Mouse (Mus musculus): ENCODE measurements around the gene Actn3.
"Not testable (repeated sequence)": the region's sequence is repeated elsewhere in the genome, so short reads cannot be mapped to it uniquely, and the experiment has no call there.

Gene Actn3

GRCm38 (mm10) chr19:4855951-4856350 lies 21.8 kb downstream of the Actn3 start:
- no peak for DNase-seq

- DNase-seq, result no peak
These were observed 22.3 kb downstream of the Actn3 start for GRCm38 (mm10) chr19:4855470-4855820.

- no peak for DNase-seq
These were observed 22.9 kb downstream of the Actn3 start, which contains the start of gene Ctsf for GRCm38 (mm10) chr19:4854552-4855469. Ctsf (plus strand) TSS chr19:4855130.

GRCm38 (mm10) chr19:4850281-4850680 lies 27.4 kb downstream of the Actn3 start:
- DNase-seq, result no peak

- no peak for DNase-seq
These were observed 27.9 kb downstream of the Actn3 start for GRCm38 (mm10) chr19:4849800-4850199.

- peak; percentile 26 to 30 for DNase-seq
These were observed 30.2 kb downstream of the Actn3 start for GRCm38 (mm10) chr19:4847490-4847889.

GRCm38 (mm10) chr19:4845846-4846245 lies 31.9 kb downstream of the Actn3 start:
- no peak for DNase-seq

GRCm38 (mm10) chr19:4842611-4843010 lies 35.1 kb downstream of the Actn3 start:
- DNase-seq, result no peak

- DNase-seq, result no peak
These were observed 36.9 kb downstream of the Actn3 start for GRCm38 (mm10) chr19:4840848-4841247.

- peak; percentile 91 to 95 for DNase-seq
These were observed 38.6 kb downstream of the Actn3 start, which contains the start of the genes Ccs and Ccdc87 for GRCm38 (mm10) chr19:4839149-4839548. Ccs (minus strand) TSS chr19:4839332. Ccdc87 (plus strand) TSS chr19:4839366.

GRCm38 (mm10) chr19:4838526-4839140 lies 39.1 kb downstream of the Actn3 start:
- DNase-seq, result no peak

GRCm38 (mm10) chr19:4837049-4837448 lies 40.7 kb downstream of the Actn3 start:
- no peak for DNase-seq

- no peak for DNase-seq
These were observed 41.6 kb downstream of the Actn3 start for GRCm38 (mm10) chr19:4836096-4836495.

GRCm38 (mm10) chr19:4833977-4834376 lies 43.7 kb downstream of the Actn3 start:
- no peak for DNase-seq

GRCm38 (mm10) chr19:4829156-4829555 lies 48.6 kb downstream of the Actn3 start:
- DNase-seq, result no peak

- no peak for DNase-seq
These were observed 49.1 kb downstream of the Actn3 start for GRCm38 (mm10) chr19:4828444-4829114.

- DNase-seq, result no peak
These were observed 56.9 kb downstream of the Actn3 start for GRCm38 (mm10) chr19:4820678-4821303.

GRCm38 (mm10) chr19:4817182-4817835 lies 60.4 kb downstream of the Actn3 start:
- DNase-seq, result no peak

- DNase-seq, result peak; percentile 18 to 47
These were observed 64.7 kb downstream of the Actn3 start for GRCm38 (mm10) chr19:4813015-4813414.

GRCm38 (mm10) chr19:4812334-4812949 lies 65.3 kb downstream of the Actn3 start:
- not testable (repeated sequence) for DNase-seq

- DNase-seq, result no peak
These were observed 65.8 kb downstream of the Actn3 start for GRCm38 (mm10) chr19:4811909-4812242.

All from thymus, postnatal 36 days (tissue).